Mouse (Mus musculus): Measurements from ENCODE around the gene Gm2431.

GRCm38 (mm10) chr7:142285130-142285835 lies 27.1 kb upstream of the Gm2431 start:
- no peak for TF ChIP-seq GATA1 (IDR thresholded peaks at IDR 0.05; ENCODE audit: low read length)
- TF ChIP-seq TAL1 (IDR thresholded peaks at IDR 0.05; ENCODE audit: low read length) = no peak
